Mouse (Mus musculus): ENCODE results near the gene Gm20532. TPM values are rescaled to one million over a fixed set of nuclear protein-coding genes. Genes with fewer than 3 reads are reported as not detected.

Gene Gm20532
- polyA plus RNA-seq, 1 experiment from 2014 or later = not detected

DNA sequence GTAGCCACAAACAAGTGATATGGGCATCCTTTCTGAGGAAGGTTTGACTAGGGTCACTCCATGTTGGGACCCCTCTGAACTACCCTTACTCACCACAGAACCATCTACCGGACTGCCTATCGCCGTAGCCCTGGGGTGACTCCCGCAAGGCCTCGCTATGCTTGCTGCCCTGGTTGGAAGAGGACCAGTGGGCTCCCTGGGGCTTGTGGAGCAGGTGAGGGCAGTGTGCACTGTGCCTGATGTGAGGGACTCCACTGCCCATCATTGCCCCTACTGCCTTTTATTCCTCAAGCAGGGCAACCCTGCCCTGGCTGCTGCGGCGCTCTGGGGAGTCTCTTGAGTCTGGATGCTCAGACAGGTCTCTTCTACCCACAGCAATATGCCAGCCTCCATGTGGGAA lies 3.8 kb downstream of the Gm20532 start:
- Histone ChIP-seq H3K4me2 (no peak overlapping the region), H3K4me3 (no peak overlapping the region), H3K27ac (no peak overlapping the region), H3K36me3 (ENCODE audit: poor library complexity, severe bottlenecking) (no peaks in the 10 kb centered on the region), H3K4me1 (peaks cover 9% of the 10 kb centered on the region; the same call in 1 of the 2 replicates), H3K27me3 (no peaks in the 10 kb centered on the region), H3K9me3 (replicated peaks) (no peaks in the 10 kb centered on the region), H3K9ac (no peak overlapping the region)
- WGBS = 95% methylated on average over 7 of the region's 7 CpGs
- ATAC-seq = no peak

DNA sequence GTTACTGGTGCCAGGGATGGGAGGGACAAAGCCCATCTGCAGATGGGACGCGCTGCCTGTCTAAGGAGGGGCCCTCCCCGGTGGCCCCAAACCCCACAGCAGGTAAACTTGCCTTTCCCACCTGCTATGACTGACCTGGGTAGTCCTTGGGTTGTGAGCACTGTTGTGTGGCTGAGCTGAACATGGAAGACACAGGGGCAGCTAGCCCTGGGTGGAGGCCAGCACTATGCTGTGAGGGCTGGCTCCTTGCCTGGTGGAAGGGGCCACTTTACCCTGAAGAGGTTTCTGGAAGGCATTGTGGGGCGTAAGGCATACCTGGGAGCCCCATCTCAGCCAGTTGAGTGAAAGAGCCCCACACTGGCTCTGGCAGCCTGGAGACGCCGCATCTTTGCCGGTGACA lies 4.5 kb downstream of the Gm20532 start:
- H3K4me3 ChIP-seq = no peak overlapping the region
- no peak for ATAC-seq
- peaks cover 9% of the 10 kb centered on the region; the same call in 1 of the 2 replicates for H3K4me1 ChIP-seq
- no peak overlapping the region for H3K4me2 ChIP-seq
- H3K27ac ChIP-seq = no peak overlapping the region
- WGBS = 95% methylated on average over 7 of the region's 7 CpGs
- no peaks in the 10 kb centered on the region for H3K9me3 ChIP-seq (replicated peaks)
- H3K9ac ChIP-seq = no peak overlapping the region
- no peaks in the 10 kb centered on the region for H3K36me3 ChIP-seq (ENCODE audit: poor library complexity, severe bottlenecking)
- no peaks in the 10 kb centered on the region for H3K27me3 ChIP-seq

DNA sequence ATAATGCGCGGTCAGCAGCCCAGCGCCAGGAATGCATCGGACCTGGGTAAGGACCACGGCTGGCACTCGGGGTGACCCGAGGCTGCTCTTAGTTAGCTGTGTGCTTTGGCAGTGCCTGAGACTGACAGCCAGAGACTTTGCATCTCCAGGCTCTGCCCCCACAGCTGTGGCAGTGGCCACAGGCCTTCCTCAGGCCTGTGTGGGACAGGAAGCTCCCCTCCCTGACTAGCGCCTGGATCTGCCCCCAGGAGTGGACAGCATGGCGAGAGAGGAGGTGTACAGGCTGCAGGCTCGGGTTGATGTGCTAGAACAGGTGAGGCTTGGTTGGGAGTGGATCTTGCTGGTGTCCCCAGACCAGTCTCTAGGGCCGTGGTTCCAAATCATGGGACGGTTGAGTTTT lies 5.0 kb downstream of the Gm20532 start:
- no peaks in the 10 kb centered on the region for H3K9me3 ChIP-seq (replicated peaks)
- WGBS = 85% methylated on average over 12 of the region's 12 CpGs
- no peak overlapping the region for H3K9ac ChIP-seq
- no peaks in the 10 kb centered on the region for H3K36me3 ChIP-seq (ENCODE audit: poor library complexity, severe bottlenecking)
- no peak overlapping the region for H3K4me2 ChIP-seq
- peaks cover 6% of the 10 kb centered on the region; the same call in 1 of the 2 replicates for H3K4me1 ChIP-seq
- no peak for ATAC-seq
- H3K27ac ChIP-seq = no peak overlapping the region
- H3K27me3 ChIP-seq = no peaks in the 10 kb centered on the region
- H3K4me3 ChIP-seq = no peak overlapping the region

DNA sequence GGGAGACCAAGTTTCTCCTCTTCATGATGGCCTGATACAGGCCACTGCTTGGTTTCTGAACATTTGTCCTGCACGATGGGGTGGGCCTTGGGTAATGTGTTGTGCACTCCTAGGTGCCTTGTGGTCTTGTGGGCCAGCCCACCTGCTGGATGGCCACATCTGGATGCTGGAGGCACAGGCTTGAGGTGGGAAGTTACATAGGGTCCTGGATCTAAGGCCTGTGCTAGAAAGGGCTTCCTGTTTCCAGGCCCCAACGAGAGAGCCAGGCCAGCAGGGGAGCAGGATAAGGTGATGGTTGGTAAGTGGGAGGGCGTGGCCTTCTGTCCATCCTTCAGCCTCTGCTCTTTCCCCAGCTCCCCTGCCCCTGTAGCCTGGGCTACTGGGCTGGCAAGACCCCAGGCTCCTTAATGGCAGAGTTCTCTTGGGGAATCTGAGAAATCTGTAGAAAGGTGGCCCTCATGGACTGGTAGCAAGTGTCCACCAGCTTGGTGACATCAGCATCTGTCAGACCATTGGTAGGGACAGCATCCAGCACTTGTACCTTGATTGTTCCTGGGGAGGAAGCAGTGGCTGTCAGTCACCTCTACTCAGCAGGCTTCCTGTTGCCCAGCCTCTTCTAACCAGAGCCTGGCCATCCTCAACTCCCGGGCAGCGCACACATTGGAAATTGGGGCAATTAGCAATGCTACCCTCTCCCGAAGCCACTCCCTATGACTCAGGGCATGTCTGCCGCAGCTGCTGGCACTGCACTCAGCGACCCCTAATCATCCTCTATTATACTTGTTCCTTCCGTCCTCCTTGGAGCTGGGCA lies 7.0 kb downstream of the Gm20532 start:
- 81% methylated on average over 9 of the region's 9 CpGs for WGBS
- no peak overlapping the region for H3K9ac ChIP-seq
- no peaks in the 10 kb centered on the region for H3K4me1 ChIP-seq
- ATAC-seq = no peak
- H3K9me3 ChIP-seq (replicated peaks) = no peaks in the 10 kb centered on the region
- H3K36me3 ChIP-seq (ENCODE audit: poor library complexity, severe bottlenecking) = no peaks in the 10 kb centered on the region
- H3K4me2 ChIP-seq = no peak overlapping the region
- H3K27me3 ChIP-seq = no peaks in the 10 kb centered on the region
- H3K27ac ChIP-seq = no peak overlapping the region
- no peak overlapping the region for H3K4me3 ChIP-seq

DNA sequence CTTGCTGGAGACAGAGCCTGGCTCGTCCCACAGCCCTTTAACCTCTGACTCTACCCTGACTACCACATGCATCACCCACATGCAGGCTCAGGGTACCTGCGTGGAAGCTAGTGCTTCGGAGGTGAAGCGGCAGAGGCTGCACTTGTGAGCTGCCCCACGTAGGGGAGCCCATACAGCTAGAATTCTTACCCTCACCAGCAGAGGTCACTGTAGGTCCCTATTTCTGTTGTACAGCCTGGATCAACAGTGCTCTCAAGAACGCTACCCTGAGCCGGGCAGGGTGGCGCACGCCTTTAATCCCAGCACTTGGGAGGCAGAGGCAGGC lies 7.5 kb downstream of the Gm20532 start:
- no peak for ATAC-seq
- Histone ChIP-seq H3K4me3 (no peak overlapping the region), H3K4me1 (no peaks in the 10 kb centered on the region), H3K4me2 (no peak overlapping the region), H3K27me3 (no peaks in the 10 kb centered on the region), H3K9ac (no peak overlapping the region), H3K27ac (no peak overlapping the region), H3K36me3 (ENCODE audit: poor library complexity, severe bottlenecking) (no peaks in the 10 kb centered on the region), H3K9me3 (replicated peaks) (no peaks in the 10 kb centered on the region)
- 72% methylated on average over 9 of the region's 9 CpGs for WGBS

DNA sequence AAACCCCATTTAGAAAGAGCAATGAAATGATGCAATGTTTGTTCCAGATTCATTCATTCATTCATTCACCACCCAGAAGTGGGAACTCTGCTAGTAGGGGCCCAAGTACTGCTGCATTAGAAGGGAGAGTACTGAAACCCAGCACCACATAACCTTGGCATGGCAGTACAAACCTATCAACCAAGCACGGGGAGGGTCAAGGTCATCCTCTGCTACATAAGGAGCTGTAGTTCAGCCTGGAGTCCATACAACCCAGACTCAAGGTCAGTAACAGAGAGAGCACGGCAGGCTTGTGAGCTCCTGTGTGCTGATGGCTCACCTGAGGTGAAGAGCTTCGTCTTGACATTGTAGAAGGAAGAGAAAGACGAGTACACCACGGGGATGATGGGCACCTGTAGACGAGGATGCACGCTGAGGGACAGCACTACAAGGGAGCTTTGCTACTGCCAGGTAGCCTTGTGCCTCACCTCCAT lies 8.1 kb downstream of the Gm20532 start:
- Histone ChIP-seq H3K9ac (no peak overlapping the region), H3K27ac (no peak overlapping the region), H3K4me2 (no peak overlapping the region), H3K4me1 (no peaks in the 10 kb centered on the region), H3K36me3 (ENCODE audit: poor library complexity, severe bottlenecking) (no peaks in the 10 kb centered on the region), H3K9me3 (replicated peaks) (no peaks in the 10 kb centered on the region), H3K4me3 (no peak overlapping the region), H3K27me3 (no peaks in the 10 kb centered on the region)
- ATAC-seq = no peak
- WGBS = 90% methylated on average over 7 of the region's 7 CpGs

DNA sequence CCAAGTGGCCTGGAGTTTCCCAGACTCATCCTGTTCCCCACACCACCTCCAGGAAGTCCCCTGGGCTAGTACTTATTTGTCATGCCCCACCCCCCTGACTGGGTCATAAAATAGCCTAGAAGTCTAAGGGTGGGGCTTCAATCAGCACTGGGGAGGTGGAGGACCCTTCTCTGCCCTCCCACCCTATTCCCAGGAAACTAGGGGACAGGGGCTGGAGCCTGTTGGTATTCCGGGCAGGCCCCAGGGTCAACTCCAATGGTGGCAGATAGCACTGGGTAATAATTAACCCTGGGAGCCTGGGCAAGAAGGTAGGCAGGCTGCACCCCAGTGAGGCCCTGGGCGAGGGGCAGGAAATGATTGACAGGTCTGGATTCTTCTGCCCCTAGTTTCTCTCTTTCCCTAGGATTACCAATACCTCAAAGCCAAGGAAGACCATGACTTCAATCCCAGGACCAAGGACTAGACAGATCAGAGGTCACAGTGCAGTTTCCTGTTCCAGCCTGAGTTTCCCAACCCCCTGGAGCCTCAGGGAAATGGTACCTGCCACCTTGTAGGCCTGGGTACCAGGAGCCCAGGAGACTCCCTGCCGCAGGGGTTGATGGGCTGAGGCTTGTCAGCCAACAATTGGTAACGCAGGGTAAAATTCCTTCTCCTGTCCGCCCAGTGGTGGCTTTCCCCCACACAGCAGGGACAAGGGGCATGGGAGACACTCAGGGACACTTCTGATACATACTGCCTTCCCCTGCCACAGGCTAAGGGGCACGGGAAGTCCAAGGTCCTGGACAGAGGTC lies 8.7 kb downstream of the Gm20532 start:
- Histone ChIP-seq H3K9me3 (replicated peaks) (no peaks in the 10 kb centered on the region), H3K9ac (no peak overlapping the region), H3K4me2 (no peak overlapping the region), H3K4me1 (no peaks in the 10 kb centered on the region), H3K27me3 (no peaks in the 10 kb centered on the region), H3K4me3 (no peak overlapping the region), H3K36me3 (ENCODE audit: poor library complexity, severe bottlenecking) (no peaks in the 10 kb centered on the region), H3K27ac (no peak overlapping the region)
- ATAC-seq = no peak
- WGBS = 79% methylated on average over 6 of the region's 6 CpGs

DNA sequence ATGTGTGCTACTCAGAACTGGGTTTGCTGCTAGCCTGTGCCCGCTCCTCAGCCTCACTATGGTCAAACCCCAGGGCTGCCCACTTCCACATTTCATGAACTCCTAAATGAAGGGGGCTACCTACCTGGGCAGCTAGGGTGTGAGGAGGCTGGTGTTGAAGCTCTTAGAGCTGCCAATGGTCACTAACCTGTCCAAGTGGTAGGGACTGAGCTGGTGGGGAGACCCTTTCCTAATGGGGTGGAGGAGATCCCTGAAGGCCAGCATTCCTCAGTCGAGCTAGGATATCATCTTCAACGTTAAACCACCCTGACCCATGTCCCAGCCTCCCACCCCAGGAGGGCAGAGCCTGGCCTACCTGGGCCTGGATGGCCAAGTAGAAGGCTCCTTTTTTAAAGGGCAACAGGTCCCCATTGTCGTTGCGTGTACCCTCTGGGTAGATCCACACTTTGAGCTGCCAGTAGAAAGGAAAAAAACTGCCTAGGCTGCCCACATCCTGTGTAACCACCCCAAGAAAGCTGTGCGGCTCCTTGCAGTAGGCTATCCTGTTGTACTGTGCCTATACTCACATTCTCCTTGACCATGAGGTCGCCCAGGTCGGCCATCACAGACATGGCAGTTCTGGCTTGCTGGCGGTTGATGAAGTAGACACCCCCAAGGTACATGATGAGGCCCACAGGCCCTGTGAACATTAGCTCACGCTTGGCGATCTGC lies 9.4 kb downstream of the Gm20532 start:
- no peak overlapping the region for H3K4me2 ChIP-seq
- no peak overlapping the region for H3K4me3 ChIP-seq
- no peak overlapping the region for H3K27ac ChIP-seq
- 89% methylated on average over 11 of the region's 11 CpGs for WGBS
- H3K9me3 ChIP-seq (replicated peaks) = no peaks in the 10 kb centered on the region
- no peaks in the 10 kb centered on the region for H3K36me3 ChIP-seq (ENCODE audit: poor library complexity, severe bottlenecking)
- no peaks in the 10 kb centered on the region for H3K4me1 ChIP-seq
- no peaks in the 10 kb centered on the region for H3K27me3 ChIP-seq
- ATAC-seq = no peak
- H3K9ac ChIP-seq = no peak overlapping the region

DNA sequence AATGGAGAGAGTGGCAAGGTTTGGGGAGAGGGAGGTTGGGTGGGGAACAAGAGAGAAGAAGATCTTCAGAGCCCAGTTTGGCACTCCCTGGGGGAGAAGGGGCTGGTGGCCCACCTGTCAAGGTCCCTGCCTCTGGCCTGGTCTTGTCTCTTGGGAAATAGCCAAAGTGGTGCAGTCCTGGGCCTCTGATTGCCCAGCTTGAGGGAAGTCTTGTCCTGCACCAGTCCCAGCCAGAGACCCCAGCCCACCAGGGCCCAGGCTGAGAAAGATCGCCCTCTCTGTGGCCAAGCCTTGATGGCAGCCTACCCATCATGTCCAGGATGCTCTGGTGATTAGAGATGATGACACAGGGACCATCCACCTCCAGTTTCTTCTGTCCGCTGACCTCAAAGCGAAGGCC lies 10.5 kb downstream of the Gm20532 start:
- ATAC-seq = no peak
- Histone ChIP-seq H3K9ac (no peak overlapping the region), H3K9me3 (replicated peaks) (no peaks in the 10 kb centered on the region), H3K27me3 (peaks cover 4% of the 10 kb centered on the region; the same call in 1 of the 2 replicates), H3K36me3 (ENCODE audit: poor library complexity, severe bottlenecking) (no peaks in the 10 kb centered on the region), H3K4me2 (no peak overlapping the region), H3K4me1 (no peaks in the 10 kb centered on the region), H3K27ac (no peak overlapping the region), H3K4me3 (no peak overlapping the region)
- WGBS = 93% methylated on average over 3 of the region's 3 CpGs

DNA sequence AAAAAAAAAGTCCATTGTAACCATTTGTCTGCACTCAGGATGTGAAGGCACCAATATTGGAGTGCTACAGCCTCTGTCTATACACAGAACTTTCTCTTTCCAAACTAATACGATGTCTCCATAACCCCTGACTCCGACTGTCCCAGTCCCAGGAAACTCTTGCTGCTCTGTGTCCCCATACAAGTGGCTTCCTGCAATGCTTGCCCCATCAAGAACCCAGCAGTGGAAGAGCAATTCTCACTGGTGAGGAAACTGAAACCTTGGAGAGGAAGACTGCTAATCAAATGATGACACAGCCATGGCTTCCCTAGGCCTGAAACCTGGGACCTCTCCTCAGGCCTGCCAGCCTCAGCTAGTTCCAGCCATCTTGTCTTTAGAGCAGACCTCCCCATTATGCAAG lies 11.4 kb downstream of the Gm20532 start:
- Histone ChIP-seq H3K9ac (no peak overlapping the region), H3K36me3 (ENCODE audit: poor library complexity, severe bottlenecking) (no peaks in the 10 kb centered on the region), H3K27me3 (peaks cover 9% of the 10 kb centered on the region), H3K4me3 (no peak overlapping the region), H3K4me2 (no peak overlapping the region), H3K27ac (no peak overlapping the region), H3K9me3 (replicated peaks) (no peaks in the 10 kb centered on the region), H3K4me1 (no peaks in the 10 kb centered on the region)
- no peak for ATAC-seq
- 88% methylated on average over 2 of the region's 2 CpGs for WGBS

DNA sequence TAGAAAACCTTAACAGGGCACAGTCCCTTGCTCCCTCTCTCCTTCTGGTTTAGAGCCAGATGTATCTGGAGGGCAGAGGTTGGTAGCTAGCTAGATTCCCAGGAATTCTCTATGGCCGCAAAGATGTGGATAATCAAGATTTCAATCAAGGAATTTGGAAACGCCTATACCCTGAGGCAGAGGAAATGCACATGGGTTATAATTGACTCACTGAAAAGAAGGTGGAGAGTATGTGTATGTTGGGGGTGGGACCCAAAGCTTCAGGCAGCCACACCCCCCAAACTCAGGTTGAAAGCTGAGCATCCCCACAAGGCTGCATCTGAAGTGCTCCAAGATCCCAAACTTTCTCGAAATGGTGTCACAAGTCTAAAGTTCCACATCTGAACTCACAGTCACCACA lies 12.0 kb downstream of the Gm20532 start:
- no peaks in the 10 kb centered on the region for H3K36me3 ChIP-seq (ENCODE audit: poor library complexity, severe bottlenecking)
- WGBS = 85% methylated on average over 3 of the region's 3 CpGs
- no peak overlapping the region for H3K27ac ChIP-seq
- H3K4me3 ChIP-seq = no peak overlapping the region
- H3K4me2 ChIP-seq = no peak overlapping the region
- H3K4me1 ChIP-seq = peaks cover 2% of the 10 kb centered on the region
- no peak for ATAC-seq
- no peak overlapping the region for H3K9ac ChIP-seq
- H3K27me3 ChIP-seq = peaks cover 16% of the 10 kb centered on the region
- H3K9me3 ChIP-seq (replicated peaks) = no peaks in the 10 kb centered on the region

DNA sequence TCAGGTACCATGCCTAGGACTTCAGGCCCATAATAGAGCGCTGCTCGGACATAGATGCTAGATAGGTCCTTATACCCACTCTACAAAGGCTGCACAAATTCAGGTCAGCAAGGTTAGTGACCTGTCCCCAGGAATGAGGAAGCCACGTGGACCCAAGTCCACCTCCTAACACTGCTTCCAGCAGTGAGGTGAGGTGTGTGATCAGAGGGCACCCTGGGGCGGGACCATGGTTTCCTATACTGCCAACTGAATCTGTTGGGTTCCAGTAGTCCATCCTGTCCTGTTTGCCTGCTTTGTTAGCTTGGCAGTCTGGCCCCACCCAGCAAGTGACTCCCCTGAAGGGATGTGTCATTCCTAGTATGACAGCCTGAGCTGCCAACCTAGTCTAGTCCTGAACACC lies 13.5 kb downstream of the Gm20532 start:
- no peak overlapping the region for H3K4me2 ChIP-seq
- no peaks in the 10 kb centered on the region for H3K9me3 ChIP-seq (replicated peaks)
- no peak overlapping the region for H3K9ac ChIP-seq
- H3K27me3 ChIP-seq = peaks cover 31% of the 10 kb centered on the region
- no peak overlapping the region for H3K4me3 ChIP-seq
- H3K4me1 ChIP-seq = peaks cover 13% of the 10 kb centered on the region
- H3K36me3 ChIP-seq (ENCODE audit: poor library complexity, severe bottlenecking) = no peaks in the 10 kb centered on the region
- no peak for ATAC-seq
- H3K27ac ChIP-seq = no peak overlapping the region
- 86% methylated on average over 4 of the region's 4 CpGs for WGBS

Data from forebrain, embryonic 13.5 days (tissue).